Mouse (Mus musculus) kidney, adult 2 months (tissue): ENCODE measurements at regions not wholly inside any gene's neighbourhood (a gene's known extent, or its start where the extent isn't known, plus 50 kb on each side); places are given as distances from the start of the nearest gene placed in this dataset.
"Not testable (repeated sequence)": the region's sequence is repeated elsewhere in the genome, so short reads cannot be mapped to it uniquely, and the experiment has no call there.

Experiments
- DNase-seq: peaks from one replicate; pipeline ENCODE4 v3.0.0; 2021
- H3K27ac ChIP-seq: fragments of 200-500 bp; 2 replicates; pipeline ENCODE4 v1.5.1; 2012; ENCODE audit warnings: low read depth, low read length, control low read depth, inconsistent platforms; ENCODE audit not compliant: insufficient read depth
- H3K27me3 ChIP-seq: fragments of 200-500 bp; replicated peaks from 2 replicates; pipeline ENCODE4 v1.6.1; 2012; ENCODE audit warnings: mild to moderate bottlenecking, moderate library complexity, low read length, inconsistent platforms; ENCODE audit not compliant: control insufficient read depth, insufficient read depth
- H3K36me3 ChIP-seq: fragments of 200-500 bp; 2 replicates; pipeline ENCODE4 v1.6.1; 2012; ENCODE audit warnings: mild to moderate bottlenecking, moderate library complexity, low read length, inconsistent platforms; ENCODE audit not compliant: control insufficient read depth, insufficient read depth
- H3K4me1 ChIP-seq: fragments of 200-500 bp; 2 replicates; pipeline ENCODE4 v1.6.1; 2011; ENCODE audit warnings: low read length; ENCODE audit not compliant: control insufficient read depth, insufficient read depth
- H3K4me3 ChIP-seq: fragments of 200-500 bp; 2 replicates; pipeline ENCODE4 v1.5.1; 2011; ENCODE audit warnings: mild to moderate bottlenecking, low read depth, low read length, control low read depth; ENCODE audit not compliant: insufficient read depth
- CTCF ChIP-seq: fragments of 200-500 bp; conservative IDR thresholded peaks from 2 replicates; pipeline ENCODE4 v1.5.1; 2011; ENCODE audit warnings: low read depth, mild to moderate bottlenecking, control low read depth, low read length, moderate library complexity, mixed read lengths; ENCODE audit not compliant: insufficient read depth, insufficient read length
- POLR2A ChIP-seq: fragments of 200-500 bp; IDR thresholded peaks from one replicate; pipeline ENCODE4 v1.6.1; 2011; ENCODE audit warnings: low read depth, low read length, control low read depth
- WGBS: fragments of 180-500 bp; shearing (Covaris S2); methylation state at CpG from one replicate; pipeline ENCODE4 v1.1.7; 2018; 5-methylcytosine and 5-hydroxymethylcytosine counted together

DNA sequence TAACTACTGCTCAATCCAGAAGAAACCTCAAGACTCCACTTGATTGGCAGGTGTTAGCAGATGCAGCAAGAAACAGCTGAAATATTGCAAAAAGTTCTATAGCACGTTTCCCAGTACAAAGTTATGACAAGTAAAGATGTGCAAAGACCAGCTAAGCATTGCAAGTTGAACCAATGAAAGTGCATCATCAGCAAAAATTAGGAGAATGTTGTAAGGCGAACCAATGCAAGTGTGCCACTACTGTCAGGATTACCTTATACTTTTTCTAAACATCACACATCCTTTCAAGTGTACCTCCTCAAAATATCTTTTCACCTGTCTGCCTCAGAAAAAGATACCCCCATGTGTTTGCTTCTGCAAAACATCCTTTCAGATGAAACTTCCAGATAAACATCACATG, 244.7 kb downstream of the Slco6d1 start:
- 75% methylated on average over 2 of the region's 2 CpGs for WGBS
- no peak overlapping the region for H3K27ac ChIP-seq
- no peaks in the 10 kb centered on the region for H3K27me3 ChIP-seq
- no peak for DNase-seq
- H3K36me3 ChIP-seq: no peaks in the 10 kb centered on the region
- TF ChIP-seq CTCF (no peak), POLR2A (no peak)
- H3K4me3 ChIP-seq: no peak overlapping the region
- H3K4me1 ChIP-seq: no peaks in the 10 kb centered on the region

DNA sequence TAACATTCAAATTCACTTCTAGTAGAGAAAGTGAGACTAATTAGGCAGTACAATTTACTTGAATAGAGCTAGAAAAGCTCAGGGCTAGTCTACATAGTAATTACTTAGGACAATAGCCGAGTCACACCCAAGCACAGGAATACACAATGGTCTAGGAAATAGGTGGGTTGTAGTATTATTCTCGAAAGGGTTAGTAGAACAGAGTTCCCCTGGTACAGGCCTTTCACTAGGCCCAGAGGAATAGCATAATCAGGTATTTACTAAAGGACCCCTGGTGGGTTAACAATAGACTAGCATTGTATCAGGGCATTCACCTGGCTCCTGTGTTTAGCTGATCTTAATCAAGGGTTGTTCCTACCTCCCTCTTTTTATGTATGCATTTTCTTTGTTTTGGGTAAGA, 246.5 kb downstream of the Slco6d1 start:
- DNase-seq, H3K27me3 ChIP-seq, H3K4me3 ChIP-seq, H3K27ac ChIP-seq, H3K36me3 ChIP-seq, H3K4me1 ChIP-seq: not testable (repeated sequence)
- WGBS: 72% methylated on average over 2 of the region's 2 CpGs

DNA sequence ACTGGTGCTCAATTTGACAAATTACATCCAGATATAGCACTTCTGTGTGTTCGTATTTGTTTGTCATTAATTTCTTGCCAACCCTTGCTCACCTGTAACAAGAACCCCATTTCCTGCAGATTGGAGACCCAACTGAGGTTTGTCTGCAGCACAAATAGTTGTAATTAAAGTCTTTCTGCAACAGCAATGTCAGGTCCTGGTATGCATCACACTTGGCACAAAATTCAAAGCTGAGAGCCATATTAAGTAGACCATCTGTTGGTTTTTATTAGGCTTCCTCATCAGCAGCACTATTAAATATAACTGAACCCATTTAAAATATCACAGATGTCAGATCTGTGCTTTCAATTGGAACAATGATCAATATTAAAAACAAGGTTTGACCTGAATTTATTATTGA, 247.0 kb downstream of the Slco6d1 start:
- H3K4me3 ChIP-seq: no peak overlapping the region
- H3K36me3 ChIP-seq: no peaks in the 10 kb centered on the region
- no peak overlapping the region for H3K27ac ChIP-seq
- TF ChIP-seq CTCF: no peak
- TF ChIP-seq POLR2A: no peak
- DNase-seq: no peak
- no peaks in the 10 kb centered on the region for H3K27me3 ChIP-seq
- no peaks in the 10 kb centered on the region for H3K4me1 ChIP-seq
- 65% methylated on average over 1 of the region's 1 CpGs for WGBS

DNA sequence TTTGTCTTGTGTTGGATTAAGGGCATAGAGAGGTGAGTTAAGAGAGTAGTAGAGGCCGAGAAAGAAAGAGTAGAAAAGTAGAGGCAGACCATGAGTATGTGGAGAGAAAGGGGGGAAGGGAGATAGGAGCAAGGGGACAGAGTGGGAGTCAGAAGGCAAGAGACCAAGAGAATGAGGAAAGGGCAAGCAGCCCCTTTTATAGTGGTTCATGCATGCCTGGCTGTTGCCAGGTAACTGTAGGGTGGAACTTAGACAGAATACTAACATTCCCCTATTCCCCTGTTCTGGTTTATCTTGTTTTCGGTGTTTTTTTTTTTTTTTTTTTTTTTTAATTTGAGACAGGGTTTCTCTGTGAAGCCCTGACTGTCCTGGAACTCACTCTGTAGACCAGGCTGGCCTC, 247.7 kb downstream of the Slco6d1 start:
- H3K27me3 ChIP-seq: no peaks in the 10 kb centered on the region
- no peak overlapping the region for H3K27ac ChIP-seq
- WGBS: 69% methylated on average over 2 of the region's 2 CpGs
- no peaks in the 10 kb centered on the region for H3K4me1 ChIP-seq
- H3K36me3 ChIP-seq: no peaks in the 10 kb centered on the region
- TF ChIP-seq POLR2A (no peak), CTCF (no peak)
- H3K4me3 ChIP-seq: no peak overlapping the region
- DNase-seq: no peak

DNA sequence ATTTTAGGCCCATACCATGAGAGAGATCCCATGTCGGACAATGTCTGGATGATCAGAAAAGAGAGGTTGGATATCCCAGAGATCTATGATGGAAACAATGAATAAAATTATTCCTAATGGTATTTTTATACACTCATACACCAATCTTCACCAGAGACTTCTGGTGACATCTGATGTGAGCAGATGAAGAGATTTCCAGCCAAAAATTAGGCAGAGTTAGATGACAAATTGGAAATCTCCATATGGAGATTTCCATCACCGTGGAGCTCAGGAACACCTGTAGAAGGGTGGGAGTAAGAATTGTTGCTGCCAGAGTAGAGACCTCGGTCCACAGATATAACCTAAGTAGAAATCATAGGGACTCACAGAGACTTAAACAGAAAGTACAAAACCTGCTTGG, 257.8 kb downstream of the Slco6d1 start:
- 83% methylated on average over 3 of the region's 3 CpGs for WGBS
- no peak overlapping the region for H3K4me3 ChIP-seq
- no peak for TF ChIP-seq POLR2A
- TF ChIP-seq CTCF: no peak
- H3K36me3 ChIP-seq: no peaks in the 10 kb centered on the region
- H3K27ac ChIP-seq: no peak overlapping the region
- H3K27me3 ChIP-seq: no peaks in the 10 kb centered on the region
- no peaks in the 10 kb centered on the region for H3K4me1 ChIP-seq
- no peak for DNase-seq

DNA sequence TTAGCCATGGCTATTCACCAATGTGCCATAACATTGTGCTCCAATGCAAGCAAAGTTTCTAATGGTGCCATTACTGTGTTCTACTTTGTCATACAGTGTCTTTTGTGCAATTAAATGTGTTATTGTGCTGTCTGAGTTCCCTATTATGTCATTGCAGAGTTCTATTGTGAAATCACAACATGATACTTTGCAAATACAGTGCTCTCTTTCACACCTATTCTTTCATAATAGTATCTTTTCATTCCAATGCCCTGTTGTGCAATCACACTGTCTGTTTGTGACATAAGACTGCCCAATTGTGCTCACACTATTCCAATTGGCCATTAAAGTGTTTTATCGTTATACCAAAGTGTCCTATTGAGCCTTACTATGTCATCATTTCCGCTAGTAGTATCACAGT, 292.9 kb downstream of the Slco6d1 start:
- 82% methylated on average over 2 of the region's 2 CpGs for WGBS
- DNase-seq: no peak

DNA sequence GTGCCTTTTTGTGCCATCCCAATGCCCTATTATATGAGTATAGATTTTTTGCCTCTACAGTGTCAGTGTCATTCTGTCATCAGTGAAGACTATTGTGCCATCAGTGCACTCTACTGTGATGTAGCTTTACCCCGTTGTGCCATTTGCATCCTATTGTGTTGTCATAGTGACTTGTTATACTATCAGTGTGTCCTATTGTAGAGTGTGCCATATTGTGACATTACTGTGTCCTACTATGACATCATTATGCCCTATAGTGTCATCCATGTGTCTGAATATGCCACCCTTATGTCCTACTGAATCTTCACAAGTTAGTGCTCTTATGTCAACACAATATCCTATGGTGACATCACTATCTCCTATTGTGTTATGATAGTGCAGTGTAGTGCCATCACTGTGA, 293.4 kb downstream of the Slco6d1 start:
- DNase-seq: no peak
- TF ChIP-seq POLR2A (no peak), CTCF (no peak)
- no peaks in the 10 kb centered on the region for H3K36me3 ChIP-seq
- no peak overlapping the region for H3K4me3 ChIP-seq
- H3K4me1 ChIP-seq: no peaks in the 10 kb centered on the region
- no peak overlapping the region for H3K27ac ChIP-seq
- 87% methylated on average over 1 of the region's 1 CpGs for WGBS
- no peaks in the 10 kb centered on the region for H3K27me3 ChIP-seq

More for the DNA sequence above, 292.9 kb downstream of the Slco6d1 start:
- Histone ChIP-seq H3K27ac (no peak overlapping the region), H3K4me3 (no peak overlapping the region), H3K36me3 (no peaks in the 10 kb centered on the region), H3K27me3 (no peaks in the 10 kb centered on the region), H3K4me1 (no peaks in the 10 kb centered on the region)
- TF ChIP-seq POLR2A (no peak), CTCF (no peak)

DNA sequence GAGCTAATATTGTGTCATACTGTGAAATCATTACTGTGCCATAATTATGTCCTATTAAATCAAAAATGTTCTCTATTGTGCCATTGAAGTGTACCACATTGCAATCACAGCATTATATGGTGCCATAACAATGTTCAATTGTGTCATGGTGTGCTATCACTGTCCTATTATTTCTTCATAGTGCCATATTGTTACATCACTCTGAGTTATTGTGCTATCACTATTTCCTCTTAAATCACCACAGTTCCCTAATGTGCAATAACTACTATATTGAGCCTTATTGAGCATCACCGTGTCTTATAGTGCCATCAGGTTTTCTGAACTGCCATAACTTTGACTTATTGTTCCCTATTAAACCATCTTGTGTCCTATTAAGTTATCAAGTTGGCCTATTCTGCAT, 299.7 kb downstream of the Slco6d1 start:
- WGBS: 89% methylated on average over 1 of the region's 1 CpGs
- no peak overlapping the region for H3K27ac ChIP-seq
- DNase-seq: no peak
- H3K4me1 ChIP-seq: no peaks in the 10 kb centered on the region
- no peak for TF ChIP-seq POLR2A
- H3K36me3 ChIP-seq: no peaks in the 10 kb centered on the region
- H3K27me3 ChIP-seq: no peaks in the 10 kb centered on the region
- no peak overlapping the region for H3K4me3 ChIP-seq
